In genomic region chr1:85959889-85960276, GRCm38 (mm10) we compare ENCODE assay signal across 1 mouse cellular context.
A peak's percentile ranks its signal among the peaks of the same experiment; 100 is the strongest.
TF ChIP-seq lines count a peak whose summit lies in the region.

No protein-coding gene starts in this region.

TF ChIP-seq in CH12.LX, 34 proteins besides CTCF, POLR2A, EP300 and RAD21:
- TF ChIP-seq IRF4 (IDR thresholded peaks at IDR 0.05; ENCODE audit: low read depth, low read length) (0 out of 2 replicates have a peak, but pooled peaks have one; percentile 32), MEF2A (IDR thresholded peaks at IDR 0.05; ENCODE audit: borderline replicate concordance, low read depth, low read length) (no peak), KAT2A (IDR thresholded peaks at IDR 0.05; ENCODE audit: insufficient replicate concordance, low read length) (0 out of 2 replicates have a peak, but pooled peaks have one; percentile 34), TBP (conservative IDR thresholded peaks at IDR 0.05; ENCODE audit: low read depth, low read length) (peak; percentile 61; the same call in 1 of the 2 replicates), BHLHE40 (IDR thresholded peaks at IDR 0.05; ENCODE audit: low read depth, low read length) (0 out of 2 replicates have a peak, but pooled peaks have one; percentile 19)
